Mouse (Mus musculus) forebrain, embryonic 10.5 days (tissue): ENCODE data around the gene Cenpq. TPM values are rescaled to one million over a fixed set of nuclear protein-coding genes. Genes with fewer than 3 reads are reported as not detected.

Source experiments
- DNase-seq: peaks from one replicate; pipeline ENCODE4 v3.0.0-alpha.2; 2017; ENCODE audit warnings: low spot score; ENCODE audit errors: extremely low spot score
- H3K27ac ChIP-seq: fragments of 300-500 bp; sonication (generic); 2 replicates; pipeline ENCODE4 v1.5.1; 2016; ENCODE audit warnings: mild to moderate bottlenecking
- H3K27me3 ChIP-seq: fragments of 300-500 bp; sonication (generic); 2 replicates; pipeline ENCODE4 v1.6.1; 2016; ENCODE audit warnings: mild to moderate bottlenecking; ENCODE audit not compliant: poor library complexity, severe bottlenecking
- H3K36me3 ChIP-seq: fragments of 300-500 bp; sonication (generic); replicated peaks from 2 replicates; pipeline ENCODE4 v1.6.1; 2016; ENCODE audit warnings: mild to moderate bottlenecking, moderate library complexity
- H3K4me1 ChIP-seq: fragments of 300-500 bp; sonication (generic); 2 replicates; pipeline ENCODE4 v1.6.1; 2016
- H3K4me3 ChIP-seq: fragments of 300-500 bp; sonication (generic); 2 replicates; pipeline ENCODE4 v1.5.1; 2016; ENCODE audit warnings: mild to moderate bottlenecking, moderate library complexity
- H3K9me3 ChIP-seq: fragments of 300-500 bp; sonication (generic); 2 replicates; pipeline ENCODE4 v1.6.1; 2016; ENCODE audit warnings: mild to moderate bottlenecking, moderate library complexity
- WGBS: fragments of 180-500 bp; shearing (Covaris S2); methylation state at CpG from one replicate; pipeline ENCODE4 v1.1.7; 2016; 5-methylcytosine and 5-hydroxymethylcytosine counted together
- polyA plus RNA-seq: library from polyadenylated mRNA; unstranded; fragments of >200 nt; fragmentation: Nextera tagmentation; extraction: Ambion mirVana; gene quantifications from 2 replicates; pipeline ENCODE4 v1.2.1, GENCODE M21; 2016

The Cenpq gene
- polyA plus RNA-seq, 1 experiment from 2014 or later: 40.2 TPM

DNA sequence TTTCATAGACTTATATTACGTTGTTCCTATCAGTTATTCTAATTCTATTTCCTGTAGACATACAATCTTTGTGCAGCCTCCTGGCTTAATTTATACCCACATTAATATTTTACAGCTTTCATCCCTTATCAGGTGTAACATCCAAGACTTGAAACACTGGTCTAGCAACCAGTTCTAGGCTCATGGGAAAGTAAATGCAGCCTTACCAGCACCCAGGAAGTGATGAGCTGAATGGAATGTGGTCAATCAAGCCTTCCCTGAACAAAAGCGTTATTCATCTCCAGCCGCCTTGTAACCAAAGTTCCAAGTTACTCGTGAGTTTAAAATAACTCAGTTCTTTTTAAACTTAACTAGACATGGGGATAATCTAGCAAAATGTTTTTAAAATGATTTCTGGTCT is 49.7 kb downstream of the Cenpq start:
- peaks cover 5% of the 10 kb centered on the region; the same call in 1 of the 2 replicates for H3K4me1 ChIP-seq
- DNase-seq: no peak
- no peaks in the 10 kb centered on the region for H3K9me3 ChIP-seq
- no peaks in the 10 kb centered on the region for H3K36me3 ChIP-seq
- no peak overlapping the region for H3K4me3 ChIP-seq
- H3K27me3 ChIP-seq: 0 out of 2 replicates have a peak, but pooled peaks cover 3% of the 10 kb centered on the region
- WGBS: 85% methylated on average over 4 of the region's 4 CpGs
- H3K27ac ChIP-seq: no peak overlapping the region

DNA sequence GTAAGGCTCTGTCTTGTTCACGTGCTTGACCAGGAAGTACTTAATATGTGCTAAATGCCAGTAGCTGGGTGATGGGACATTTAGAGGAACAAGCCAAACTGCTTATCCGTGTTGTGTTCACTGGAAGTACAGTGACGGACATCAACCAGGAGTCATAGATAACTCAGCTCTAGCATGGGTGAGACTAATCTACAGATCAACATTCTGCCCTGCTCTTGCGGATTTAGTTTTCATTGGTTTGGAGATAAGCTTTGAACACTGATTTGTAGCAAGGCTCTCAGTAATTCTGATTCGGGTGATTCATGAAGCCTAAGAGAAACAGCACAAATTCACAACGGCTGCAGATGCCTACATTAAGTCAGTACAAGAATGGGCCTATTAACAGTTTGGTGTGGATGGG is 52.7 kb downstream of the Cenpq start:
- 92% methylated on average over 6 of the region's 6 CpGs for WGBS
- H3K27ac ChIP-seq: no peak overlapping the region

DNA sequence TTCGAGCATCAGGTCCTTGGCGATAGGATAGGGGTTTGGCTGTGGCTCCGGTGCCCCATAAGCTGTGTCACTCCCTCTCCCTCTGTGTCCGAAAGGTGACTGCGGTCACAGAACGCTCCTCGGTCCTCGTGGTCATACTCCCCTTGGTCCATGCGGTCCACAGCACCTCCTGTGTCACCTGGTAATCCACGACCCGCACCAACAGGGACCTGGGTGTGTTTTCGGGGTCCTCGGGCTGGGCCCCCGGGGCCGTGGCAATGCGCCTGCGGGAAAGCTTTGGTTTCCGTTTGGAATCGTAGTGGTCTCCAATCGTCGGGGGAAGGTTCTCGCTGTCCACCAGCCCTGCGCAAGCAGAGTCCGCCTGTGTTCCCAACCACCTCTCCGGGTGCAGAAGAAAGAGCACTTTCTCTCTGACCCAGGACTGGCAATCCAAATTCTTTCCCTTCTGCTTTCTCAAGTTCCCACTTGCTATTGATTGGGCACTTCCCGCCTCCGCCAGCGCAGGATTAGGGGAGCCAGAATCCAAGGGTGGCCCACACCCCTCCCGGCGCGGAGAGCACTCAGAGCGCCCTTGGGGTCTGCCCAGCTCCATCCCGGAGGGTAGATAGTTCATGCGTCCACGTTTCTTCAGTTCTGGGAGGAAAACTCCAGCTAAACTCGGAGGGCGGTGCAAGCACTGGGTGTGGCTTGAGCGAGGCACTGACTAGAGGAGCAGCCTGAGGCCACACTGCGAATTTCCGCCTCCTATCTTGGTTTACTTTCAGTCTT is 54.7 kb downstream of the Cenpq start, which contains the start of gene 9130008F23Rik:
9130008F23Rik (minus strand) TSS at position 636 of the 768 bp plus-strand sequence.
- Histone ChIP-seq H3K36me3 (no peaks in the 10 kb centered on the region), H3K4me1 (peaks cover 13% of the 10 kb centered on the region), H3K4me3 (peak within 1 kb of the TSS; percentile 70), H3K27ac (peak within 1 kb of the TSS; percentile 84), H3K9me3 (no peaks in the 10 kb centered on the region), H3K27me3 (peaks cover 11% of the 10 kb centered on the region; the same call in 1 of the 2 replicates)
- under 1% methylated on average over 40 of the region's 40 CpGs for WGBS
- peak; percentile 38 for DNase-seq

More for the DNA sequence above, 52.7 kb downstream of the Cenpq start:
- Histone ChIP-seq H3K36me3 (no peaks in the 10 kb centered on the region), H3K27me3 (peaks cover 11% of the 10 kb centered on the region; the same call in 1 of the 2 replicates), H3K4me1 (peaks cover 13% of the 10 kb centered on the region), H3K4me3 (no peak overlapping the region), H3K9me3 (no peaks in the 10 kb centered on the region)
- DNase-seq: no peak

DNA sequence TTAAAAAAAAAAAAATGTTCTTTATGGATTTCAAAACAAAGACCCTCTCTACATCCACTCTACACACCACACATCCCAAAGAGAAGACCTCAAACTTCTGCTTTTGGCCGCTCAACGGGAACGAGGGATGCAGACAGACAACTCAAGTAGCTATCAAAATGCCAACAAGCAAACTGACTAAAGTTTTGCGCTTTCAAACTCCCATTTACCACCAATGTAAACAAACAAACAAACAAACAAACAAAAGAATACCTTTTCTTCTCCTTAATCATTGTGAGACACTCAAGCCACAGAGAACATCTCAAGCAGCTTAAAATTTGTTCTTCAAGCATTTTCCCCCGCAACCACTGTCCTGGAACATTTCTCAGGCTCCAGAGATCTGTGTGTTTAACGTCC is 55.3 kb downstream of the Cenpq start:
- peaks cover 11% of the 10 kb centered on the region; the same call in 1 of the 2 replicates for H3K27me3 ChIP-seq
- H3K27ac ChIP-seq: peak overlapping the region; percentile 84
- DNase-seq: no peak
- 9% methylated on average over 6 of the region's 6 CpGs for WGBS
- H3K4me3 ChIP-seq: peak overlapping the region; percentile 70
- no peaks in the 10 kb centered on the region for H3K36me3 ChIP-seq
- H3K4me1 ChIP-seq: peaks cover 13% of the 10 kb centered on the region
- no peaks in the 10 kb centered on the region for H3K9me3 ChIP-seq

DNA sequence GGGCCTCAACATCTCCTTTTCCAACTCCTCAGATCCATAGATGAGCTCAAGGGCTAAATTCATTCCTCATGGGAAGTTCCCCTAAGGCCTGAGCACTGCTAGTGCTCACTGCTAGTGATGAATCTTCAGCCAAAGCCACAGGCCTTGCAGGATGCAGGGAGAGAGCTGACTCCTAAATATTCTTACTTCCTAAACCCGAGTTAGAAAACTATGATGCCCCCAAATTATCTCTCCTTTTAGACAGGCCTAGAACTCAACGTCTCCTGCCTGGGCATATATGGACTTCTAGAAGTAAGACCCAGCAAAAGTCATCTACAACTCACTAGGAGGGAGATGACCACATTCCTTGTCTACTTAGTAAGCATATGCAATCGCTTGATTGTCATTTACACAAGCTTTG is 57.1 kb downstream of the Cenpq start:
- no peaks in the 10 kb centered on the region for H3K9me3 ChIP-seq
- H3K27me3 ChIP-seq: peaks cover 11% of the 10 kb centered on the region; the same call in 1 of the 2 replicates
- peaks cover 13% of the 10 kb centered on the region for H3K4me1 ChIP-seq
- 57% methylated on average over 3 of the region's 3 CpGs for WGBS
- DNase-seq: no peak
- H3K4me3 ChIP-seq: no peak overlapping the region
- H3K36me3 ChIP-seq: no peaks in the 10 kb centered on the region
- no peak overlapping the region for H3K27ac ChIP-seq

DNA sequence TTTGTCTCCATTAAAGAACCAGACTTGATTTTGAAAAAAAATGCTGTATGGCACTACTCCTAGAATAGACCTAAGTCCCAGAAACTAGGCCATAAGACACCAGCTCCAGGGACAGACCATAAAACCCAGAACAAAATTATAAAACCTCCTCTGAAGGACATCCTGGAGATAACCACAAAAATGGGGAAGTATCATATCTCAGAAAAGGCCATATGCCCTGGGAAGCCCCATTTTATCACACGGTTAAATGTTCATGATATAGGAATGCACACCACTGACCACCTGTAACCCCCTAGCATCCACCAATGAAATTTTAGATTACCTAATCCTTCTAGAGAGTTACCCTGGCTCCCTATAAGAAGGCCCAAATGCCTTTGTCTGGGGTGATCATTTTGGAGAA is 59.3 kb downstream of the Cenpq start:
- no peak overlapping the region for H3K27ac ChIP-seq
- H3K27me3 ChIP-seq: peaks cover 8% of the 10 kb centered on the region; the same call in 1 of the 2 replicates
- peaks cover 12% of the 10 kb centered on the region for H3K4me1 ChIP-seq
- DNase-seq: no peak
- 91% methylated on average over 1 of the region's 1 CpGs for WGBS
- no peak overlapping the region for H3K4me3 ChIP-seq
- H3K9me3 ChIP-seq: no peaks in the 10 kb centered on the region
- H3K36me3 ChIP-seq: no peaks in the 10 kb centered on the region

DNA sequence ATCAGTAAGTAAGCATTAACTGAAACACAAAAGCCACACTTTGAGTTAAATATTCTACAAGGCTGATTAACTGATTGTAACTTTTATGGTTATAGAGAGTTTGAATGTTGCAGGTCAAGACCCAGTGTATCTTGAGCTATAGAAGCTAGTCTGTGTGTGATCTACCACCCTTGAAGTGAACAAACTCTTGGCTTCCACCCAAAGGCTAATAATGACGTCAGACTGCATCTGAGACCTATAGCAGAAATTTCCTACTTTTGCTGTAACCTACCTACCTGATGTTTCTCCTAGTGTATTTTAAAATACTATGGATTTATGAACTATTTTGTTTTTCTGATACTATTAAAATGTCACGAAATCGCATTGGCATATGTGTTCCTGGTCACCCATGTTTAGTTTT is 60.1 kb downstream of the Cenpq start:
- WGBS: 93% methylated on average over 3 of the region's 3 CpGs

DNA sequence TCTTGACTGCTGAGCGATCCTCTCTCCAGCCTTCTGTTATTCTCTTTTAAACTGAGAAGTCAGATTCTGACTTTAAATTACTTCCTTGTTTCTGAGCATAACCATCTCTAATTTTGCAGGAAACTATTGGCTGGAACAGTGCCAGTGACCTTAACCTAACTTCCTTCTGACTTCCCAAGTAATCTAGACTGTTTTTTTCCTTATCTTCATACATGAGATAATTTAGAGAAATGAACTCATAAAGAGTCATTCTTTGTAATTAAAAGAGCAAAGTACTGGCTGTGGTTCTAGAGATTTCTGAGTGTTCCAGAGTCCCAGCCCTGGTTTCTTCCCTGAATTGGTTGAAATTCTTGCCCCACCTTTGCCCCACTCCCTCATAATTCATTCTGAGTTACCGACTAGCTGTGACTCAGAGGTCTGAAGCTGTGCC is 61.2 kb downstream of the Cenpq start:
- no peaks in the 10 kb centered on the region for H3K36me3 ChIP-seq
- no peaks in the 10 kb centered on the region for H3K27me3 ChIP-seq
- no peak overlapping the region for H3K4me3 ChIP-seq
- no peak overlapping the region for H3K27ac ChIP-seq
- no peaks in the 10 kb centered on the region for H3K9me3 ChIP-seq
- 75% methylated on average over 2 of the region's 2 CpGs for WGBS
- DNase-seq: no peak
- no peaks in the 10 kb centered on the region; the same call in 1 of the 2 replicates for H3K4me1 ChIP-seq

More for the DNA sequence above, 60.1 kb downstream of the Cenpq start:
- H3K36me3 ChIP-seq: no peaks in the 10 kb centered on the region
- no peak overlapping the region for H3K4me3 ChIP-seq
- H3K4me1 ChIP-seq: peaks cover 4% of the 10 kb centered on the region
- no peaks in the 10 kb centered on the region for H3K9me3 ChIP-seq
- peaks cover 8% of the 10 kb centered on the region; the same call in 1 of the 2 replicates for H3K27me3 ChIP-seq
- H3K27ac ChIP-seq: no peak overlapping the region
- no peak for DNase-seq

Other genes with a start within 250 kb of the Cenpq start
- not detected in 2 replicates for gene Esp1, start 207.9 kb downstream of the Cenpq start, polyA plus RNA-seq
- gene Crisp2, start 128.0 kb downstream of the Cenpq start, polyA plus RNA-seq: not detected in 2 replicates
- 5.7 and 8.2 TPM in 2 replicates for gene Rhag, start 123.9 kb downstream of the Cenpq start, polyA plus RNA-seq
- gene 9130008F23Rik, start 54.5 kb downstream of the Cenpq start, polyA plus RNA-seq: 1.0 and 1.1 TPM in 2 replicates
- gene Glyatl3, start 20.7 kb downstream of the Cenpq start, polyA plus RNA-seq: 0.21 and 0.29 TPM in 2 replicates
- gene Mut, start 362 bp downstream of the Cenpq start, polyA plus RNA-seq: 28.7 and 29.9 TPM in 2 replicates